8 mouse cellular contexts compared by ENCODE assay signal in the genomic region with DNA sequence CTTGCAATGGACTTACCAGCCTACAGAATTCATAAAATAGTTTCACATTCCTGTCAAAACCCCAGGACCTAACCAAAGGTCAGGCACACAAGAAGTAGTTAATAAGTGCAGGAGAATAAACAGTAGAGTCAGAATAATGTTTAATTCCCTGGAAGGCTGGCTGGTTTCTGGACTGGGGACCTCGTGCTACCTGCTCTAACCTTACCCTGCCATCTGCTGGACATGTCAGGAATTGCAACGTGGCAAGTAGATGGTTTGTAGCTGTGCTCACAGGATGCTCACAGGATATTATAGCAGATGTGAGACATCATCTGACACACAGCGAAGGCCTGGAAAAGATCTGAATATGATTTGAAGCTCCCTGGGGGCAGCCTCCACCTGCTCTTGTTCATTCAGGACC. TPM values are rescaled to one million over a fixed set of nuclear protein-coding genes. Genes with fewer than 3 reads are reported as not detected.
A peak's percentile ranks its signal among the peaks of the same experiment; 100 is the strongest.
DNase-seq lines count a peak whose midpoint lies in the region; ATAC-seq lines count a peak whose summit lies in the region.

No protein-coding gene starts in this region.

- peak; percentile 67 for DNase-seq in R1 (ENCODE audit: low read depth, low spot score)
- DNase-seq in cerebellum, adult 11-12 months, result peak; percentile 52
- peak; percentile 86 for DNase-seq in forelimb bud, embryonic 11.5 days (ENCODE audit: low read depth, low spot score)
- peak; percentile 72 for DNase-seq in hindlimb bud, embryonic 11.5 days (ENCODE audit: extremely low spot score, low read depth, low spot score)
- peak; percentile 74 to 75 for DNase-seq in layer of hippocampus, postnatal 36 days
- peak; percentile 66 to 69 for DNase-seq in right cerebral cortex, postnatal 36 days (ENCODE audit: low spot score in 2 of 2)
- peak; percentile 73 to 74 for DNase-seq in urinary bladder, postnatal 36 days (ENCODE audit: low spot score in 2 of 2)

- ATAC-seq in megakaryocyte progenitor cell, adult 5-6 weeks (replicated peaks; ENCODE audit: poor library complexity), result peak; percentile 84

RNA-seq across cellular contexts. Expression of gene Asb2, which starts 7.3 kb away (rescaled TPM):
- total RNA-seq in layer of hippocampus, postnatal 36 days (2021), result 1 to 10 TPM; 1.6 to 1.7 TPM
- 0.10 TPM in 1 of 2 replicates, not detected in the other for total RNA-seq in megakaryocyte progenitor cell, adult 5-6 weeks (2015)
- not detected in 2 replicates for total RNA-seq in megakaryocyte progenitor cell, adult 5-6 weeks (2017)

RNA-seq across cellular contexts. Expression of gene Fam181a, which starts 37.7 kb away (rescaled TPM):
- 1 to 10 TPM; 1.5 to 1.6 TPM for total RNA-seq in layer of hippocampus, postnatal 36 days (2021)
- not detected in 2 replicates for total RNA-seq in megakaryocyte progenitor cell, adult 5-6 weeks (2015)
- total RNA-seq in megakaryocyte progenitor cell, adult 5-6 weeks (2017), result not detected in 2 replicates

RNA-seq across cellular contexts. Expression of gene Otub2, which starts 40.0 kb away (rescaled TPM):
- total RNA-seq in layer of hippocampus, postnatal 36 days (2021), result 10 to 100 TPM; 49.7 to 53.9 TPM
- 0.54 and 3.0 TPM in 2 replicates for total RNA-seq in megakaryocyte progenitor cell, adult 5-6 weeks (2015)
- 0.54 and 1.3 TPM in 2 replicates for total RNA-seq in megakaryocyte progenitor cell, adult 5-6 weeks (2017)

RNA-seq across cellular contexts. Expression of gene 9330161L09Rik, which starts 59.1 kb away (rescaled TPM):
- 1 to 10 TPM; 2.5 to 3.3 TPM for total RNA-seq in layer of hippocampus, postnatal 36 days (2021)
- 1.5 and 3.0 TPM in 2 replicates for total RNA-seq in megakaryocyte progenitor cell, adult 5-6 weeks (2015)
- 0.25 and 0.47 TPM in 2 replicates for total RNA-seq in megakaryocyte progenitor cell, adult 5-6 weeks (2017)

Comparison
In these comparisons a context has a peak if more than half of its experiments do, and no peak if none do; other contexts are left out.
1. Peak in every context shown above with its lines: DNase-seq and ATAC-seq.
2. RNA of gene Otub2, which starts 40.0 kb away (total RNA-seq): 49.7 to 53.9 TPM in layer of hippocampus, postnatal 36 days; 0.54 to 3.0 TPM in megakaryocyte progenitor cell, adult 5-6 weeks; every median in the first group is over 10 times any median in the second.